Mouse (Mus musculus) CH12.LX (cell line): ENCODE data around the gene Wbp11. TPM values are rescaled to one million over a fixed set of nuclear protein-coding genes. Genes with fewer than 3 reads are reported as not detected.

Experiments
- DNase-seq: peaks from one replicate; pipeline ENCODE4 v3.0.0-alpha.2; 2013; ENCODE audit errors: extremely low read depth
- H3K27ac ChIP-seq: 2 replicates; pipeline ENCODE4 v1.5.1; 2012; ENCODE audit warnings: low read depth, mild to moderate bottlenecking, control low read depth, moderate library complexity; ENCODE audit not compliant: insufficient read depth
- H3K27me3 ChIP-seq: replicated peaks from 2 replicates; pipeline ENCODE3; 2012; ENCODE audit warnings: inconsistent platforms
- H3K36me3 ChIP-seq, 2 experiments: replicated peaks in 1 of 2; 2 replicates each; pipeline versions ENCODE3 to v1.6.1; 2012; ENCODE audit warnings: inconsistent platforms in 1 of 2, low read length in 1 of 2, mild to moderate bottlenecking in 1 of 2, mixed read lengths in 1 of 2, moderate library complexity in 1 of 2; ENCODE audit not compliant: control insufficient read depth in 1 of 2, insufficient read depth in 1 of 2
- H3K4me1 ChIP-seq, 2 experiments: 2 replicates each; pipeline ENCODE4 v1.6.1; 2012; ENCODE audit warnings: inconsistent platforms in 1 of 2, moderate library complexity in 1 of 2; ENCODE audit not compliant: insufficient read depth in 2 of 2, control insufficient read depth in 1 of 2
- H3K4me2 ChIP-seq: 2 replicates; pipeline ENCODE4 v1.6.1; 2012; ENCODE audit warnings: low read depth, mild to moderate bottlenecking, control low read depth; ENCODE audit not compliant: poor library complexity, insufficient read depth, severe bottlenecking
- H3K4me3 ChIP-seq, 3 experiments: fragments of 150-350 bp in 1 of 3; sonication (generic) in 1 of 3; replicated peaks in 1 of 3; 2 replicates each; pipeline versions ENCODE3 to v1.5.1; 2011 to 2012; ENCODE audit warnings: low read depth in 2 of 3, low read length in 2 of 3, mild to moderate bottlenecking in 2 of 3, moderate library complexity in 2 of 3, control low read depth in 1 of 3, improper control_type of control experiment in 1 of 3, inconsistent platforms in 1 of 3, mixed read lengths in 1 of 3; ENCODE audit not compliant: poor library complexity in 1 of 3
- H3K79me2 ChIP-seq: replicated peaks from 2 replicates; pipeline ENCODE4 v1.6.1; 2012; ENCODE audit warnings: mild to moderate bottlenecking, moderate library complexity; ENCODE audit not compliant: control insufficient read depth, poor library complexity, insufficient read depth, severe bottlenecking; ENCODE audit errors: extremely low read depth
- H3K9ac ChIP-seq: 2 replicates; pipeline ENCODE4 v1.6.1; 2012; ENCODE audit warnings: low read depth, mild to moderate bottlenecking, control low read depth, moderate library complexity; ENCODE audit not compliant: insufficient read depth
- H3K9me3 ChIP-seq: replicated peaks from 2 replicates; pipeline ENCODE3; 2012; ENCODE audit warnings: low read length, inconsistent platforms, mixed read lengths
- BHLHE40 ChIP-seq: IDR thresholded peaks from 2 replicates; pipeline ENCODE4 v1.6.1; 2011; ENCODE audit warnings: mild to moderate bottlenecking, low read depth, low read length, improper control_type of control experiment
- CHD1 ChIP-seq: IDR thresholded peaks from 2 replicates; pipeline ENCODE4 v1.6.1; 2012; ENCODE audit warnings: low read depth, low read length, improper control_type of control experiment, inconsistent platforms
- CTCF ChIP-seq, 2 experiments: IDR thresholded peaks in 1 of 2; conservative IDR thresholded peaks in 1 of 2; 2 replicates each; pipeline ENCODE4 v1.5.1; 2011 to 2012; ENCODE audit warnings: low read depth in 2 of 2, low read length in 2 of 2, improper control_type of control experiment in 1 of 2, inconsistent platforms in 1 of 2, mild to moderate bottlenecking in 1 of 2, moderate library complexity in 1 of 2
- E2F4 ChIP-seq: IDR thresholded peaks from 2 replicates; pipeline ENCODE4 v1.6.1; 2011; ENCODE audit warnings: low read depth, low read length, improper control_type of control experiment; ENCODE audit not compliant: insufficient replicate concordance
- ELF1 ChIP-seq: IDR thresholded peaks from 2 replicates; pipeline ENCODE4 v1.6.1; 2014; ENCODE audit warnings: low read depth, mild to moderate bottlenecking, inconsistent platforms, low read length, improper control_type of control experiment
- EP300 ChIP-seq: IDR thresholded peaks from 2 replicates; pipeline ENCODE4 v1.6.1; 2011; ENCODE audit warnings: low read length, improper control_type of control experiment
- ETS1 ChIP-seq: conservative IDR thresholded peaks from 2 replicates; pipeline ENCODE4 v1.6.1; 2012; ENCODE audit warnings: low read depth, mild to moderate bottlenecking, inconsistent platforms, low read length, improper control_type of control experiment, moderate library complexity
- GABPA ChIP-seq: IDR thresholded peaks from 2 replicates; pipeline ENCODE4 v1.6.1; 2012; ENCODE audit warnings: low read depth, low read length, improper control_type of control experiment, inconsistent platforms; ENCODE audit not compliant: insufficient replicate concordance
- HCFC1 ChIP-seq: IDR thresholded peaks from 2 replicates; pipeline ENCODE4 v1.6.1; 2012; ENCODE audit warnings: low read depth, mild to moderate bottlenecking, inconsistent platforms, low read length, improper control_type of control experiment
- IRF4 ChIP-seq: IDR thresholded peaks from 2 replicates; pipeline ENCODE4 v1.6.1; 2014; ENCODE audit warnings: low read depth, mild to moderate bottlenecking, inconsistent platforms, low read length, improper control_type of control experiment
- JUN ChIP-seq: IDR thresholded peaks from 2 replicates; pipeline ENCODE4 v1.6.1; 2011; ENCODE audit warnings: low read depth, mild to moderate bottlenecking, low read length, improper control_type of control experiment, moderate library complexity; ENCODE audit not compliant: insufficient read depth
- KAT2A ChIP-seq: IDR thresholded peaks from 2 replicates; pipeline ENCODE4 v1.6.1; 2012; ENCODE audit warnings: low read length, improper control_type of control experiment, inconsistent platforms; ENCODE audit not compliant: insufficient replicate concordance
- MAFK ChIP-seq: IDR thresholded peaks from 2 replicates; pipeline ENCODE4 v1.6.1; 2011; ENCODE audit warnings: low read length, improper control_type of control experiment; ENCODE audit not compliant: insufficient replicate concordance
- MAX ChIP-seq: IDR thresholded peaks from 2 replicates; pipeline ENCODE4 v1.6.1; 2011; ENCODE audit warnings: low read length, improper control_type of control experiment
- MAZ ChIP-seq: IDR thresholded peaks from 2 replicates; pipeline ENCODE4 v1.6.1; 2012; ENCODE audit warnings: low read depth, mild to moderate bottlenecking, inconsistent platforms, low read length, improper control_type of control experiment, moderate library complexity
- MEF2A ChIP-seq: IDR thresholded peaks from 2 replicates; pipeline ENCODE4 v1.6.1; 2014; ENCODE audit warnings: low read depth, mild to moderate bottlenecking, inconsistent platforms, low read length, improper control_type of control experiment, borderline replicate concordance
- MXI1 ChIP-seq: IDR thresholded peaks from 2 replicates; pipeline ENCODE4 v1.6.1; 2011; ENCODE audit warnings: mild to moderate bottlenecking, low read depth, low read length, improper control_type of control experiment
- NELFE ChIP-seq: IDR thresholded peaks from 2 replicates; pipeline ENCODE4 v1.6.1; 2011; ENCODE audit warnings: low read depth, low read length, improper control_type of control experiment
- NRF1 ChIP-seq: IDR thresholded peaks from 2 replicates; pipeline ENCODE4 v1.6.1; 2014; ENCODE audit warnings: low read depth, mild to moderate bottlenecking, inconsistent platforms, low read length, improper control_type of control experiment, moderate library complexity
- POLR2A ChIP-seq: IDR thresholded peaks from 2 replicates; pipeline ENCODE4 v1.6.1; 2011; ENCODE audit warnings: low read depth, mild to moderate bottlenecking, improper control_type of control experiment, low read length
- POLR2AphosphoS2 ChIP-seq: IDR thresholded peaks from 2 replicates; pipeline ENCODE4 v1.6.1; 2011; ENCODE audit warnings: low read depth, low read length, improper control_type of control experiment
- RAD21 ChIP-seq: IDR thresholded peaks from 2 replicates; pipeline ENCODE4 v1.6.1; 2011; ENCODE audit warnings: low read depth, mild to moderate bottlenecking, low read length, improper control_type of control experiment, moderate library complexity
- SIN3A ChIP-seq: IDR thresholded peaks from 2 replicates; pipeline ENCODE4 v1.6.1; 2012; ENCODE audit warnings: low read length, improper control_type of control experiment, inconsistent platforms
- SMC3 ChIP-seq: IDR thresholded peaks from 2 replicates; pipeline ENCODE4 v1.6.1; 2011; ENCODE audit warnings: low read depth, low read length, improper control_type of control experiment
- TBP ChIP-seq: conservative IDR thresholded peaks from 2 replicates; pipeline ENCODE4 v1.6.1; 2011; ENCODE audit warnings: low read depth, low read length, improper control_type of control experiment
- USF1 ChIP-seq: IDR thresholded peaks from 2 replicates; pipeline ENCODE4 v1.6.1; 2014; ENCODE audit warnings: low read depth, mild to moderate bottlenecking, inconsistent platforms, low read length, improper control_type of control experiment
- ZC3H11A ChIP-seq: IDR thresholded peaks from 2 replicates; pipeline ENCODE4 v1.6.1; 2012; ENCODE audit warnings: low read depth, mild to moderate bottlenecking, inconsistent platforms, low read length, improper control_type of control experiment
- dilution Hi-C: fragments of 300-500 bp; cut with MboI; formaldehyde crosslinking; loops from 2 replicates; pipeline ENCODE4 v1.14.3; 2020; ENCODE audit warnings: low sequenced_read_pairs; ENCODE audit not compliant: extremely low pct_unique_long_range_greater_than_20kb, extremely low pct_ligation_motif_present
- in situ Hi-C: fragments of 300-500 bp; cut with MboI; formaldehyde crosslinking; loops from 3 replicates; pipeline ENCODE4 v1.14.3; 2019; ENCODE audit warnings: low sequenced_read_pairs, low pct_ligation_motif_present, low pct_unique_long_range_greater_than_20kb, mixed read lengths
- polyA plus RNA-seq: library from polyadenylated mRNA; unstranded; fragments of >175 nt; gene quantifications from 2 replicates; pipeline ENCODE4 v1.2.1, GENCODE M21; 2012; ENCODE audit warnings: low read depth; ENCODE audit not compliant: insufficient read length
- total RNA-seq, 2 experiments: library from RNA; depleted of rRNA; stranded (reverse); fragments of 300-350 nt in 1 of 2; fragments of >200 nt in 1 of 2; gene quantifications; 2 replicates each; pipeline ENCODE4 v1.2.3; 2012 to 2014

Wbp11 gene
- total and polyA plus RNA-seq, 3 experiments: 27.7 to 189 (median 51.3) TPM

DNA sequence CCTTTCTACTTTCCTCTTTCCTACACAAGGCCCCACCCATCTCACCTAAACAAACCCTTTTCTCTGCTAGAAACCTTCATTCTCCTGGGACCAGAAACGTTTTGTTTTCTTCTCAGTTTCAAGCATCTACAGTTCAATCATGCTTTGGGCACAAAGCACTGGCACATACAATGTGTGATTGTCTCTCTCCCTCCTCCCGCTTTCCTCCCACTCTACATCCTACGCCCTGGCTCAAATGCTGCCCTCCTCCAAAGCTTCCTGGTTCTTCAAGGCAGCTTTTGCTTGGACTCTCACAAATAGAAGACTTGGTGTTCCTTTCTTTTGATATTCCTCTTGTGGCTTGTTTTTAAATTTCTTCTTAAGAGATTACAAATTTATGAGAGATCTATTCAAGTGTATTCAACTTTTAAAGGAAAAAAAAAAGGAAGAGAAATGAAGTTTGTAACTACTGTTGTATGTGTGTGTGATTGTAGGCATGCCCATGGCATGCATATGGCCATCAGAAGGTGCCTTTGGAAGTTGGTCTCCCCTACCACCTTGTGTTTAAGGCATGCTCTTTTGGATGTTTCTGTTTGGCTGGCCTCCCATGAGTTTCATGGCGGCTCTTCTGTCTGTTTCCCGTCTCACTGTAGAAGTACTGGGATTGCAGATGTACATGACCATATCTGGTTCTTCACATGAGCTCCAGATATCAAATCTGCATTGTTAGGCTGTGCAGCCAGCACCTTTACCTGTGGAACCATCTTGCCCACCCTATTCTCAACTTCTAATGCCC, 17.9 kb upstream of the Wbp11 start:
- in situ Hi-C loops: no loop called here
- H3K4me2 ChIP-seq: no peak overlapping the region

GRCm38 (mm10) chr6:136844903-136845302, 16.9 kb upstream of the Wbp11 start:
- Histone ChIP-seq H3K36me3 (peaks cover 38 to 83% of the 10 kb centered on the region in 2 experiments), H3K4me2 (no peak overlapping the region)
- dilution Hi-C loops: no loop called here

More for the DNA sequence above, 17.9 kb upstream of the Wbp11 start:
- Histone ChIP-seq H3K79me2 (peaks cover 10% of the 10 kb centered on the region), H3K9me3 (no peaks in the 10 kb centered on the region), H3K27me3 (no peaks in the 10 kb centered on the region), H3K36me3 (peaks cover 29 to 82% of the 10 kb centered on the region in 2 experiments), H3K4me1 (peaks cover 3 to 59% of the 10 kb centered on the region in 2 experiments), H3K4me3 (no peak overlapping the region), H3K27ac (no peak overlapping the region), H3K9ac (no peak overlapping the region)
- dilution Hi-C loops: no loop called here
- DNase-seq: no peak
- TF ChIP-seq ELF1 (no peak), USF1 (no peak), MAX (no peak), JUN (no peak), MXI1 (no peak), MAFK (no peak), MAZ (no peak), CHD1 (no peak), NRF1 (no peak), CTCF (conservative IDR thresholded peaks at IDR 0.05 in 1 of 2, IDR thresholded peaks at IDR 0.05 in 1 of 2; ENCODE audit: low read depth in 2 of 2, low read length in 2 of 2) (no peak), SMC3 (no peak)

More at GRCm38 (mm10) chr6:136844903-136845302, 16.9 kb upstream of the Wbp11 start:
- Histone ChIP-seq H3K9me3 (no peaks in the 10 kb centered on the region), H3K4me1 (peaks cover 2 to 53% of the 10 kb centered on the region in 2 experiments; a peak in 3 of 4 replicates), H3K4me3 (no peak overlapping the region), H3K9ac (no peak overlapping the region), H3K27ac (no peak overlapping the region), H3K27me3 (no peaks in the 10 kb centered on the region), H3K79me2 (peaks cover 10% of the 10 kb centered on the region)
- no peak for DNase-seq
- TF ChIP-seq HCFC1 (no peak), MAFK (no peak), MXI1 (no peak), ZC3H11A (no peak), E2F4 (no peak), TBP (no peak), GABPA (no peak), KAT2A (no peak), NELFE (no peak), ETS1 (no peak), IRF4 (no peak), SMC3 (no peak), POLR2AphosphoS2 (no peak), SIN3A (no peak), EP300 (no peak), BHLHE40 (no peak), MEF2A (no peak), RAD21 (no peak), POLR2A (no peak)
- in situ Hi-C loops: no loop called here
